Mouse (Mus musculus) CD8-positive naive resting alpha-beta T cell, adult 57 days (primary cell): ENCODE results near the gene Ing5. TPM values are rescaled to one million over a fixed set of nuclear protein-coding genes. Genes with fewer than 3 reads are reported as not detected.

Source experiments
- total RNA-seq: library from RNA; stranded (reverse); gene quantifications from one replicate; pipeline ENCODE4 v1.2.4, GENCODE M21; 2023

The Ing5 gene
- 34.2 TPM for total RNA-seq

GRCm38 (mm10) chr1:93803556-93804507 is at the start of gene Ing5:
Gene Ing5 (plus strand): TSS chr1:93803965.

GRCm38 (mm10) chr1:93754573-93755290 is 49.0 kb upstream of the Ing5 start, which contains the start of gene Thap4:
Gene Thap4 (minus strand): TSS chr1:93754864.

DNA sequence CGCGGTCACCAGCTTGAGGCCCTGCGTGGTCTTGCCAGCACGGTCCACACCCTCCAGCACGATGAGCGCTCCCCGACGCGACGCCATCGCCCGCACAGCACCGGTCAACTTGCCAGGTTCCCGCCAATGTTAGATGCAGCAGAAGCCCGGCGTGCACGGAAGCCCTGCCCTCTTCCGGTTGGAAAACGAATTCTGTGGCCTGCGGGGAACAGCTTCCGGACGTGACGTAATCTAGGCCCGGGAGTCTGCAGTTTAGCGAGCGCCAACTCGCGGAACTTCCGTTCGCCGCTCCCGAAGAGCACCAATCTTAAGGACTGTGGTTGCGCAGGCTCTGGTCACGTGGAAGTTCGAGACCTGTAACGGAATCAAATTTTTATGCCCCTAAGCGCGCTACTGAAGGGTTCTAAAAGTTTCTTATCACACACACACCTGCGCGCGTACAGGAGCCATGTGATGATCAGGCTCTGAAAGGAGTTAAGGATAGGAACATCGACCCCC is 2.0 kb upstream of the Ing5 start, which contains the start of gene Dtymk:
TSS of gene Dtymk (minus strand) at position 194 of the 498 bp plus-strand sequence.

DNA sequence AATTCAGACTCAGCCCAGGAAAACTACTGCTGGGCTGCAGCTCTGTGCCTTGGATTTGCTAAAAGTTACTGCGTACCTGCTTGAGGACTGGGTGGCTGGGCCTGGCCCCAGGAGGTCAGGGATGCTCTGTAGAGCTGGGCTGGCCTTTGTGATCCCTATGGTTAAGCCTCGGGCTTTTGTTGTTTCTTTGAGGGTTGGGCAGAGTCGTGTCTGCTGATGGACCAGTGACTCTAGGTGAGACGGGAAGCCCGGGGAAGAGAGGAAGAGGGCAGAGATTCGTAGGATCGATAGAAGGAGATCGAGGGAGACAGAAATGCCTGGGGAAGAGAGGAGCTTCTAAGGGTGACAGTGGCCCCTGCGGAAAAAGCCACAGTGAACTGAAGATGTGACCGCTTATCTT is 20.8 kb downstream of the Ing5 start, which contains the start of gene D2hgdh:
TSS of gene D2hgdh (plus strand) at position 301 of the 400 bp plus-strand sequence.

DNA sequence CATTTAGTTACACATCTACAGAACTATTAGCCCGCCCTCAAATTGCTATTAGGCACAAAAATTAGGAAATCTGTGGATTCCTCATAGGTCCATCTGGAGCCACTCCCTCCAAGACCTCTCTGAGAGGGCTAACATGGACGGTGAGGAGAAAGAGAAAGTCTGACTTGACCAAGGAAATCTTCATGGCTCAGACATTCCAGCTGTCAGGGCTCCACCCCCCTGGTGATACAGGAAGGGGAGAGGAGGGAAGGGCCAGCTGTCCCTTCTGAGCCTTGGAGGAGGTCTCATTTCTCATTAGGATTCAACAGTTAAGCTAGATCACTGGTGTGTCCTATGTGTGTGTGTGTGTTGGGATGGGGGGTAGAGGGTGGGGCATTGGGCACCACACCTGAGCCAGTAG is 57.3 kb downstream of the Ing5 start, which contains the start of gene Gal3st2:
TSS of gene Gal3st2 (plus strand) at position 259 of the 400 bp plus-strand sequence.

Other genes starting within 250 kb of the Ing5 start
- 118 TPM for gene Stk25, start 145.3 kb upstream of the Ing5 start, total RNA-seq
- gene Bok, start 118.3 kb upstream of the Ing5 start, total RNA-seq: not detected
- 95.2 TPM for gene Atg4b, start 52.5 kb upstream of the Ing5 start, total RNA-seq
- gene Thap4, start 49.1 kb upstream of the Ing5 start, total RNA-seq: 16.2 TPM
- 50.3 TPM for gene Dtymk, start 2.0 kb upstream of the Ing5 start, total RNA-seq
- 58.5 TPM for gene D2hgdh, start 20.9 kb downstream of the Ing5 start, total RNA-seq
- 0.58 TPM for gene Gal3st2, start 57.3 kb downstream of the Ing5 start, total RNA-seq
- 0.40 TPM for gene Gal3st2b, start 114.3 kb downstream of the Ing5 start, total RNA-seq
- gene Gal3st2c, start 186.5 kb downstream of the Ing5 start, total RNA-seq: 0.09 TPM
- gene Neu4, start 216.5 kb downstream of the Ing5 start, total RNA-seq: not detected
- gene Pdcd1, start 248.6 kb downstream of the Ing5 start, total RNA-seq: 0.70 TPM